Mouse (Mus musculus): Measurements from ENCODE around the gene Igsf9. TPM values are rescaled to one million over a fixed set of nuclear protein-coding genes. Genes with fewer than 3 reads are reported as not detected.

The Igsf9 gene
- polyA plus RNA-seq, 1 experiment from 2014 or later = 1.1 TPM

- Histone ChIP-seq H3K4me2 (replicated peaks; ENCODE audit: low read depth, low read length) (no peak overlapping the region), H3K27ac (ENCODE audit: low read length) (no peak overlapping the region), H3K9ac (replicated peaks; ENCODE audit: low read depth) (no peak overlapping the region), H3K4me3 (ENCODE audit: low read depth, low read length) (no peak overlapping the region), H3K4me1 (ENCODE audit: insufficient read depth, low read depth, low read length) (no peaks in the 10 kb centered on the region), H3K27me3 (replicated peaks; ENCODE audit: insufficient read depth, low read length) (no peaks in the 10 kb centered on the region), H3K36me3 (ENCODE audit: insufficient read depth, low read length) (no peaks in the 10 kb centered on the region), H3K9me3 (ENCODE audit: low read length) (no peaks in the 10 kb centered on the region)
- no peak for TF ChIP-seq EP300 (IDR thresholded peaks at IDR 0.05)
- no peak for TF ChIP-seq CTCF (IDR thresholded peaks at IDR 0.05)
- DNase-seq (ENCODE audit: low spot score) (no peak), ATAC-seq (no peak)
- 59% methylated on average over 3 of the region's 3 CpGs for WGBS
Observed at GRCm38 (mm10) chr1:172474196-172474595, 7.4 kb upstream of the Igsf9 start.

- H3K36me3 ChIP-seq (ENCODE audit: insufficient read depth, low read length) = no peaks in the 10 kb centered on the region
- no peaks in the 10 kb centered on the region for H3K9me3 ChIP-seq (ENCODE audit: low read length)
- TF ChIP-seq CTCF (IDR thresholded peaks at IDR 0.05) (no peak), EP300 (IDR thresholded peaks at IDR 0.05) (no peak)
- 44% methylated on average over 7 of the region's 7 CpGs for WGBS
- no peak within 1 kb of the TSS for H3K4me3 ChIP-seq (ENCODE audit: low read depth, low read length)
- H3K4me1 ChIP-seq (ENCODE audit: insufficient read depth, low read depth, low read length) = no peaks in the 10 kb centered on the region
- H3K9ac ChIP-seq (replicated peaks; ENCODE audit: low read depth) = no peak within 1 kb of the TSS
- DNase-seq (ENCODE audit: low spot score) = peak; percentile 55
- H3K27me3 ChIP-seq (replicated peaks; ENCODE audit: insufficient read depth, low read length) = no peaks in the 10 kb centered on the region
- peak; percentile 37; the same call in 1 of the 2 replicates for ATAC-seq
- H3K27ac ChIP-seq (ENCODE audit: low read length) = no peak within 1 kb of the TSS
- no peak within 1 kb of the TSS for H3K4me2 ChIP-seq (replicated peaks; ENCODE audit: low read depth, low read length)
Observed at GRCm38 (mm10) chr1:172475054-172475741, 6.4 kb upstream of the Igsf9 start, which contains the start of gene Slamf9. TSS of gene Slamf9 (plus strand) at chr1:172475358.

- no peak for TF ChIP-seq CTCF (IDR thresholded peaks at IDR 0.05)
- TF ChIP-seq EP300 (IDR thresholded peaks at IDR 0.05) = no peak
- no peak overlapping the region for H3K9ac ChIP-seq (replicated peaks; ENCODE audit: low read depth)
- no peak for DNase-seq (ENCODE audit: low spot score)
- no peaks in the 10 kb centered on the region for H3K9me3 ChIP-seq (ENCODE audit: low read length)
- H3K27me3 ChIP-seq (replicated peaks; ENCODE audit: insufficient read depth, low read length) = no peaks in the 10 kb centered on the region
- H3K27ac ChIP-seq (ENCODE audit: low read length) = no peak overlapping the region
- no peak for ATAC-seq
- H3K36me3 ChIP-seq (ENCODE audit: insufficient read depth, low read length) = no peaks in the 10 kb centered on the region
- no peaks in the 10 kb centered on the region for H3K4me1 ChIP-seq (ENCODE audit: insufficient read depth, low read depth, low read length)
- WGBS = 62% methylated on average over 5 of the region's 5 CpGs
- H3K4me2 ChIP-seq (replicated peaks; ENCODE audit: low read depth, low read length) = no peak overlapping the region
- no peak overlapping the region for H3K4me3 ChIP-seq (ENCODE audit: low read depth, low read length)
Observed at GRCm38 (mm10) chr1:172478020-172478419, 3.6 kb upstream of the Igsf9 start.

GRCm38 (mm10) chr1:172480376-172480775, 1.2 kb upstream of the Igsf9 start:
- no peaks in the 10 kb centered on the region for H3K36me3 ChIP-seq (ENCODE audit: insufficient read depth, low read length)
- no peak for ATAC-seq
- 94% methylated on average over 4 of the region's 4 CpGs for WGBS

GRCm38 (mm10) chr1:172481111-172481510, 477 bp upstream of the Igsf9 start:
- H3K27ac ChIP-seq (ENCODE audit: low read length) = 0 out of 2 replicates have a peak overlapping the region, but pooled peaks have one; percentile 38
- H3K4me1 ChIP-seq (ENCODE audit: insufficient read depth, low read depth, low read length) = no peaks in the 10 kb centered on the region
- no peaks in the 10 kb centered on the region for H3K36me3 ChIP-seq (ENCODE audit: insufficient read depth, low read length)
- H3K9ac ChIP-seq (replicated peaks; ENCODE audit: low read depth) = no peak overlapping the region
- H3K4me2 ChIP-seq (replicated peaks; ENCODE audit: low read depth, low read length) = peak overlapping the region; percentile 72
- 11% methylated on average over 13 of the region's 13 CpGs for WGBS
- peak overlapping the region; percentile 32; the same call in 1 of the 2 replicates for H3K4me3 ChIP-seq (ENCODE audit: low read depth, low read length)
- no peak for ATAC-seq
- H3K27me3 ChIP-seq (replicated peaks; ENCODE audit: insufficient read depth, low read length) = no peaks in the 10 kb centered on the region
- H3K9me3 ChIP-seq (ENCODE audit: low read length) = no peaks in the 10 kb centered on the region
- DNase-seq (ENCODE audit: low spot score) = no peak
- TF ChIP-seq CTCF (IDR thresholded peaks at IDR 0.05) (no peak), EP300 (IDR thresholded peaks at IDR 0.05) (no peak)

More at GRCm38 (mm10) chr1:172480376-172480775, 1.2 kb upstream of the Igsf9 start:
- H3K4me3 ChIP-seq (ENCODE audit: low read depth, low read length) = no peak overlapping the region
- H3K9ac ChIP-seq (replicated peaks; ENCODE audit: low read depth) = no peak overlapping the region
- H3K27me3 ChIP-seq (replicated peaks; ENCODE audit: insufficient read depth, low read length) = no peaks in the 10 kb centered on the region
- TF ChIP-seq EP300 (IDR thresholded peaks at IDR 0.05) (no peak), CTCF (IDR thresholded peaks at IDR 0.05) (no peak)
- H3K9me3 ChIP-seq (ENCODE audit: low read length) = no peaks in the 10 kb centered on the region
- no peak overlapping the region for H3K27ac ChIP-seq (ENCODE audit: low read length)
- H3K4me2 ChIP-seq (replicated peaks; ENCODE audit: low read depth, low read length) = no peak overlapping the region
- no peak for DNase-seq (ENCODE audit: low spot score)
- no peaks in the 10 kb centered on the region for H3K4me1 ChIP-seq (ENCODE audit: insufficient read depth, low read depth, low read length)

GRCm38 (mm10) chr1:172482518-172483360, 1.2 kb downstream of the Igsf9 start:
- Histone ChIP-seq H3K4me2 (replicated peaks; ENCODE audit: low read depth, low read length) (peak overlapping the region; percentile 72), H3K4me1 (ENCODE audit: insufficient read depth, low read depth, low read length) (no peaks in the 10 kb centered on the region), H3K27me3 (replicated peaks; ENCODE audit: insufficient read depth, low read length) (no peaks in the 10 kb centered on the region), H3K27ac (ENCODE audit: low read length) (no peak overlapping the region), H3K9ac (replicated peaks; ENCODE audit: low read depth) (no peak overlapping the region), H3K9me3 (ENCODE audit: low read length) (no peaks in the 10 kb centered on the region), H3K4me3 (ENCODE audit: low read depth, low read length) (no peak overlapping the region), H3K36me3 (ENCODE audit: insufficient read depth, low read length) (no peaks in the 10 kb centered on the region)
- DNase-seq (ENCODE audit: low spot score) = no peak
- WGBS = 13% methylated on average over 12 of the region's 12 CpGs
- TF ChIP-seq EP300 (IDR thresholded peaks at IDR 0.05) = no peak
- ATAC-seq = no peak
